Mouse (Mus musculus): Measurements from ENCODE around the gene Gm49373. TPM values are rescaled to one million over a fixed set of nuclear protein-coding genes. Genes with fewer than 3 reads are reported as not detected.
A peak's percentile ranks its signal among the peaks of the same experiment; 100 is the strongest.

Gm49373 gene
- polyA plus RNA-seq (2012; rRNA removed) = 0.17 and 0.37 TPM in 2 replicates

- 2% methylated on average over 58 of the region's 58 CpGs for WGBS
- DNase-seq = peak; percentile 86
- TF ChIP-seq POLR2A (IDR thresholded peaks at IDR 0.05; ENCODE audit: borderline replicate concordance, extremely low read depth, low read depth, low read length) = peak; percentile 84; the same call in 1 of the 2 replicates
- no peak for TF ChIP-seq CTCF (IDR thresholded peaks at IDR 0.05; ENCODE audit: insufficient read depth, low read length)
- peaks cover 5% of the 10 kb centered on the region; the same call in 1 of the 2 replicates for H3K4me1 ChIP-seq (ENCODE audit: control insufficient read depth, insufficient read depth, low read length)
- H3K4me3 ChIP-seq (replicated peaks; ENCODE audit: extremely low read depth, low read depth, low read length) = peak within 1 kb of the TSS; percentile 77
Observed at GRCm38 (mm10) chr9:21073044-21073840, at the start of gene Gm49373, which contains the start of gene Fdx1l. Gene Gm49373 (minus strand): TSS chr9:21073096. Gene Fdx1l (minus strand): TSS chr9:21073614.

- H3K4me1 ChIP-seq (ENCODE audit: control insufficient read depth, insufficient read depth, low read length) = no peaks in the 10 kb centered on the region
- H3K4me3 ChIP-seq (replicated peaks; ENCODE audit: extremely low read depth, low read depth, low read length) = no peak overlapping the region
- 81% methylated on average over 16 of the region's 16 CpGs for WGBS
- no peak for TF ChIP-seq CTCF (IDR thresholded peaks at IDR 0.05; ENCODE audit: insufficient read depth, low read length)
- TF ChIP-seq POLR2A (IDR thresholded peaks at IDR 0.05; ENCODE audit: borderline replicate concordance, extremely low read depth, low read depth, low read length) = no peak
- DNase-seq = no peak
Observed at GRCm38 (mm10) chr9:21121483-21121882, 48.6 kb upstream of the Gm49373 start.

DNA sequence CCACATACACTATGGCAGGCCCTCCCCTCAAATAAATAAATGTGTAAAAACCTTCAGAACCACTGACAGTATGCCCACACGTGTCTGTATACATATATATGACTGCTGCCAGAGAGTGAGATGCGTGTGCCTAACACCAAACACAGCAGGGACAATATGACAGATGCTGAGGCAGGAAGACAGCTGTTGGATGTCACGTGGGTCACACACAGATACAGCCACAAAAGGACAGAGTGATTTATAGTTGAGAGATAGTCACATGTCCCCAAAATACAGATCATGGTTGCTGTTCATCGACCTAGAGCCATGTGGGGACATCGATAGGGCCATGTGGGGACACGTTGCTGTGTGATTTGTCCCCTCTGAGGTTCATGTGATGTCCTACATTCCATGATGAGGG is 44.2 kb upstream of the Gm49373 start:
- DNase-seq = no peak

DNA sequence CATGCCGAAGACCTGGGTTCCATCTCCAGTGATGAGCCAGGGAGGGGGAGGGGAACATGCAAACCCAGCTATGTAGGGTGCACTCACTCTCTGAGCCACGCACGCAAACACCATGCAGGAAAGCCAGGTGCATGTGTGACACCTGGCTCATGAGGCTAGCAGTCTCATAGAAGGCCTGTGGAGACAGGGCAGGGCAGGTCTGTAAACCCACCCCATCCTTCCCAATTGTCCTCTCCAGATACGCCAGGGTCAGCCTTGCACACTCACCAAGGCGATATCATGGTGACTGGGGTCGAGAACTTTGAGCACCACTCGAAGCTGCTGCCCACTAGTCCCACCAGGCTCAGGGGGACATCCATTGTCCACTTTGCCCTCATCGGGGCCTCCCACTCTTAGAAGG is 42.2 kb upstream of the Gm49373 start:
- no peak for TF ChIP-seq CTCF (IDR thresholded peaks at IDR 0.05; ENCODE audit: insufficient read depth, low read length)
- TF ChIP-seq POLR2A (IDR thresholded peaks at IDR 0.05; ENCODE audit: borderline replicate concordance, extremely low read depth, low read depth, low read length) = no peak
- no peak for DNase-seq
- WGBS = 87% methylated on average over 8 of the region's 8 CpGs

More for the DNA sequence above, 44.2 kb upstream of the Gm49373 start:
- WGBS = 71% methylated on average over 6 of the region's 6 CpGs
- H3K4me1 ChIP-seq (ENCODE audit: control insufficient read depth, insufficient read depth, low read length) = no peaks in the 10 kb centered on the region
- TF ChIP-seq CTCF (IDR thresholded peaks at IDR 0.05; ENCODE audit: insufficient read depth, low read length) = no peak
- no peak for TF ChIP-seq POLR2A (IDR thresholded peaks at IDR 0.05; ENCODE audit: borderline replicate concordance, extremely low read depth, low read depth, low read length)
- no peak overlapping the region for H3K4me3 ChIP-seq (replicated peaks; ENCODE audit: extremely low read depth, low read depth, low read length)

DNA sequence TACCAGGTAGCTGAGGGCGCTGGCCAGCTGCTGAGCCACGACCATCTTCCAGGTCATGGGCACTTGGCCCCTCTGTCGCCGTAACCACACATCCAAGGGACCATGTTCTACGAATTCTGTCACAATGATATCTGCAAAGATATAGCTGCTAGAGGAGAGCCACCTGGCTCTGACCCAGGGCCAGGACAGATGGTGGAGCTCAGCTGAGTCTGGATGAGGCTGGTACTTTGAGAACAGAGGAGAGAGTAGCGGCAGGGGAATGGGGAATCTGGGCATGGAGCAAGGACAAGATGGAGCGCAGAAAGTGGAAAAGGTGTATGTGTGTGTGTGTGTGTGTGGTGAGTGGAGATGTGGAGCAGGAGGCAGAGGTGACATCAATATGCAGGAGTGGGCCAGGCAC is 41.3 kb upstream of the Gm49373 start:
- WGBS = 91% methylated on average over 7 of the region's 7 CpGs
- no peak for DNase-seq
- TF ChIP-seq CTCF (IDR thresholded peaks at IDR 0.05; ENCODE audit: insufficient read depth, low read length) = no peak
- Histone ChIP-seq H3K4me3 (replicated peaks; ENCODE audit: extremely low read depth, low read depth, low read length) (no peak overlapping the region), H3K4me1 (ENCODE audit: control insufficient read depth, insufficient read depth, low read length) (no peaks in the 10 kb centered on the region)

More for the DNA sequence above, 42.2 kb upstream of the Gm49373 start:
- Histone ChIP-seq H3K4me1 (ENCODE audit: control insufficient read depth, insufficient read depth, low read length) (no peaks in the 10 kb centered on the region), H3K4me3 (replicated peaks; ENCODE audit: extremely low read depth, low read depth, low read length) (no peak overlapping the region)

DNA sequence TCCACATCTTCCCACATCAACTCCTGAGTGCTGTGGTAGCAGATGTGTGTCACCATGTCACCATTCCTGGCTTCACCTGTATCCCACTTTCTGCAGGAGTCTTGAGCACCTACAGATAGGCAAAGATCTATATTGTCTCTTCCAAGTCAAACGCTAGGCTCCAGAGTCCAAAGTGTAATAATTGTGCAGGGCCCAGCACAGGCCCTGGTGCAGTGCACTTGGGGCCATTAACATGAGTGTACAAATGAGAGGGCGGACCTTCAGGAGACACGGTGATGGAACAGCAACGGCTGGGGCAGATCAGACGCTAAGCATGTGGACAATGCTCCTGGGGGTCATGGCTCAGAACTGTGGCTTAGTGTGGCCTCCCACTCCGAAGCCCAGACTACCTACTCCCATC is 40.9 kb upstream of the Gm49373 start:
- no peak for TF ChIP-seq CTCF (IDR thresholded peaks at IDR 0.05; ENCODE audit: insufficient read depth, low read length)
- no peak for TF ChIP-seq POLR2A (IDR thresholded peaks at IDR 0.05; ENCODE audit: borderline replicate concordance, extremely low read depth, low read depth, low read length)
- WGBS = 90% methylated on average over 6 of the region's 6 CpGs
- no peak overlapping the region for H3K4me3 ChIP-seq (replicated peaks; ENCODE audit: extremely low read depth, low read depth, low read length)
- DNase-seq = no peak
- H3K4me1 ChIP-seq (ENCODE audit: control insufficient read depth, insufficient read depth, low read length) = no peaks in the 10 kb centered on the region

DNA sequence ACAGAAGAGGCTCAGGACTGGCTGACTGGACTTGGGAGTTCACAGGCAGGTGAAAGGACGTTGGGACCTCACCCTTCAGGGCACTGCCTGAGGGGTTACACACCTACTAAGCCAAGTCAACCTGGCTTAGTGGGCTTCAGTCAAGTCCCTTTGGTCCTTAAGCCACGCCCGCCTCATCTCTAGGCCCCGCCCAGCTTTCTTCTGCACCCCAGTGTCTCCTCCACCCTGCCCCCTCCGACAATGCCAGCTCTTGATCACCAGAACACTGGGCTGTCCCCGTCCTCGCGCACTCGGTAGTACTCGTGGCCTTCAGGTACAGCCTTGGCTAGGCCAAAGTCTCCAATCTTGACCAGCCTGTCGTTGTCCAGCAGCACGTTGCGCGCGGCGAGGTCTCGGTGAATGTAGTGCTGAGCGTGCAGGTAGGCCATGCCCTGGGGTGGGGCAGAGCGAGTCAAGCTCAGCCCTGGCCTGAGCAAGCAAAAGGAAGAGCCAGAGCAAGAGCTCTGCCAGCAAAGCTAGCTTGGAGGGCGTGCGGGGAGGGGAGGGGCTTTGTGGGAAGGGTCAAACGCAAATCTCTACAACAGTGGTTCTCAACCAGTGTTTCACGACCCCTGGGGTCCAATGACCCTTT is 34.8 kb upstream of the Gm49373 start:
- 66% methylated on average over 23 of the region's 23 CpGs for WGBS
- TF ChIP-seq CTCF (IDR thresholded peaks at IDR 0.05; ENCODE audit: insufficient read depth, low read length) = no peak
- TF ChIP-seq POLR2A (IDR thresholded peaks at IDR 0.05; ENCODE audit: borderline replicate concordance, extremely low read depth, low read depth, low read length) = no peak
- no peaks in the 10 kb centered on the region for H3K4me1 ChIP-seq (ENCODE audit: control insufficient read depth, insufficient read depth, low read length)
- no peak for DNase-seq
- no peak overlapping the region for H3K4me3 ChIP-seq (replicated peaks; ENCODE audit: extremely low read depth, low read depth, low read length)

DNA sequence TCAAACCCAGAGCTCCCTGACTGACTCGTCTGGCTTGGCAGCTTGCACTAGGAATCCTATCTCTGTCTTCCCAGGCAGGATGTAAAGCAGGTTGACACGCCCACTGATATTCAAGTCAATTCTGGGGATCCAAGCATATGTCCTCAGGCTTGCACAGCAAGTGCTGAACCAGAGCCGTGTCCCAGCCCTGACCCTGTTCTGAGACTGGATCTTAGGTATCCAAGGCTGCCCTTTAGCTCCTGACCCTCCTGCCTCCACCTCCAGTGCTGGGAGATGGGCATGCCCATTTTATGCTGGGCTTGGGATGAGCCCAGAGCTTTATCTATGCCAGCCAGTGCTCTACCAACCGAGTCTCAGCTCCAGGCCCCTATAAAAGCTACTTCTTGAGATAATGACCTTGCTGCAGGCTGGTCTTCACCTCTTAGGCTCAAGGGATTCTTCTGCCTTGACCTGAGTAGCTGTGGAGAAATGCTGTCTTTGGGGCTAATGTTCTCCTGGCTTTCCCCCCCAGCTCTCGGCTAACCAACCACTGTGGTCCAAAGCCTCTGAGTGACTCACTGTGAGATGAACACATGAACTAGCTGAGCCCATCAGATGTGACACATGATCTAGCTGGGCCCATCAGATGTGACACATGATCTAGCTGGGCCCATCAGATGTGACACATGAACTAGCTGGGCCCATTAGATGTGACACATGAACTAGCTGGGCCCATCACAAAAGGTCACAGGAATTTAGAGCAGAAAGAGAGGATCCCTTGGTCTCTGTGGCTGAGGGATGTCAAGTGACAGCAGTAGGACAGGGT is 33.1 kb upstream of the Gm49373 start:
- DNase-seq = no peak
- H3K4me1 ChIP-seq (ENCODE audit: control insufficient read depth, insufficient read depth, low read length) = no peaks in the 10 kb centered on the region
- no peak overlapping the region for H3K4me3 ChIP-seq (replicated peaks; ENCODE audit: extremely low read depth, low read depth, low read length)
- TF ChIP-seq CTCF (IDR thresholded peaks at IDR 0.05; ENCODE audit: insufficient read depth, low read length) (no peak), POLR2A (IDR thresholded peaks at IDR 0.05; ENCODE audit: borderline replicate concordance, extremely low read depth, low read depth, low read length) (no peak)
- WGBS = 73% methylated on average over 5 of the region's 5 CpGs

DNA sequence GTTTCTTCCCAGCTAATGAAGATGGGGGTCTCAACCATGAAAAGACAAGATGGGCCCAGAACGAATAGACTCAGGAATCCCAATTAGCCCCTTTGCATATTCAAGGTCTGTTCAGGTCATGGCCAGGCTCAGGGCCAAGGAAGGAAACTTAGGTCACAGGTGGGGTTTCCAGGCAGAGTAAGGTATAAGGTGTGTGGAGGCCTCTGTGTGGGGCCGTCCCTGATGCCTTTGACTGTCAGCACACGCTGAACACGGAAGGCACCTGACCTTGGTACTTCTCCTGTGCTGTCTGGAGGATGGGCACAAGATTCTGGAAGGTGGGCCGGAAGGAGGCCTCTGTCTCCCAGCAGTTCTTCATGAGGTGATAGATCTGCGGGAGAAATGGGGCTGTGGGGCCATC is 31.9 kb upstream of the Gm49373 start:
- DNase-seq = no peak
- H3K4me3 ChIP-seq (replicated peaks; ENCODE audit: extremely low read depth, low read depth, low read length) = no peak overlapping the region
- 84% methylated on average over 6 of the region's 6 CpGs for WGBS
- H3K4me1 ChIP-seq (ENCODE audit: control insufficient read depth, insufficient read depth, low read length) = peaks cover 4% of the 10 kb centered on the region
- TF ChIP-seq POLR2A (IDR thresholded peaks at IDR 0.05; ENCODE audit: borderline replicate concordance, extremely low read depth, low read depth, low read length) = no peak

Data from lung, adult 2 months (tissue).